Mouse (Mus musculus): Measurements from ENCODE around the gene Ppp2r5c. TPM values are rescaled to one million over a fixed set of nuclear protein-coding genes. Genes with fewer than 3 reads are reported as not detected.

The Ppp2r5c gene
- polyA plus RNA-seq (2016; fragmentation: Nextera tagmentation; extraction: Ambion mirVana): 139 and 146 TPM in 2 replicates

- Histone ChIP-seq H3K4me1 (replicated peaks) (peaks cover 20% of the 10 kb centered on the region), H3K36me3 (no peaks in the 10 kb centered on the region), H3K4me3 (peak within 1 kb of the TSS; percentile 89), H3K9me3 (no peaks in the 10 kb centered on the region), H3K27me3 (ENCODE audit: insufficient read depth, poor library complexity, severe bottlenecking) (peaks cover 25% of the 10 kb centered on the region), H3K27ac (peak within 1 kb of the TSS; percentile 91)
- WGBS: under 1% methylated on average over 69 of the region's 86 CpGs
- peak; percentile 95 for DNase-seq (ENCODE audit: low spot score)
Measured at GRCm38 (mm10) chr12:110446290-110447170, at the start of gene Ppp2r5c. Gene Ppp2r5c, plus strand, starts transcription at chr12:110447120.

GRCm38 (mm10) chr12:110398351-110398750 lies 48.6 kb upstream of the Ppp2r5c start:
- peak; percentile 80 for DNase-seq (ENCODE audit: low spot score)
- Histone ChIP-seq H3K27me3 (ENCODE audit: insufficient read depth, poor library complexity, severe bottlenecking) (no peaks in the 10 kb centered on the region), H3K36me3 (no peaks in the 10 kb centered on the region), H3K4me3 (no peak overlapping the region), H3K4me1 (replicated peaks) (0 out of 2 replicates have a peak, but pooled peaks cover 5% of the 10 kb centered on the region), H3K27ac (no peak overlapping the region), H3K9me3 (0 out of 2 replicates have a peak, but pooled peaks cover 4% of the 10 kb centered on the region)
- 35% methylated on average over 8 of the region's 8 CpGs for WGBS

- no peak for DNase-seq (ENCODE audit: low spot score)
- H3K27me3 ChIP-seq (ENCODE audit: insufficient read depth, poor library complexity, severe bottlenecking): no peaks in the 10 kb centered on the region
- 88% methylated on average over 6 of the region's 6 CpGs for whole genome bisulfite sequencing
Measured at GRCm38 (mm10) chr12:110399161-110399560, 47.8 kb upstream of the Ppp2r5c start.

GRCm38 (mm10) chr12:110400936-110401335 lies 46.0 kb upstream of the Ppp2r5c start:
- Histone ChIP-seq H3K27me3 (ENCODE audit: insufficient read depth, poor library complexity, severe bottlenecking) (no peaks in the 10 kb centered on the region), H3K9me3 (0 out of 2 replicates have a peak, but pooled peaks cover 4% of the 10 kb centered on the region), H3K4me1 (replicated peaks) (0 out of 2 replicates have a peak, but pooled peaks cover 5% of the 10 kb centered on the region), H3K36me3 (no peaks in the 10 kb centered on the region), H3K27ac (no peak overlapping the region), H3K4me3 (no peak overlapping the region)
- DNase-seq (ENCODE audit: low spot score): no peak
- WGBS: 90% methylated on average over 5 of the region's 5 CpGs

More at GRCm38 (mm10) chr12:110399161-110399560, 47.8 kb upstream of the Ppp2r5c start:
- no peak overlapping the region for H3K27ac ChIP-seq
- 0 out of 2 replicates have a peak, but pooled peaks cover 5% of the 10 kb centered on the region for H3K4me1 ChIP-seq (replicated peaks)
- H3K4me3 ChIP-seq: no peak overlapping the region
- H3K9me3 ChIP-seq: 0 out of 2 replicates have a peak, but pooled peaks cover 4% of the 10 kb centered on the region
- no peaks in the 10 kb centered on the region for H3K36me3 ChIP-seq

GRCm38 (mm10) chr12:110401871-110402270 lies 45.0 kb upstream of the Ppp2r5c start:
- 0 out of 2 replicates have a peak, but pooled peaks cover 5% of the 10 kb centered on the region for H3K4me1 ChIP-seq (replicated peaks)
- 0 out of 2 replicates have a peak, but pooled peaks cover 4% of the 10 kb centered on the region for H3K9me3 ChIP-seq
- H3K27ac ChIP-seq: no peak overlapping the region
- no peaks in the 10 kb centered on the region for H3K36me3 ChIP-seq
- H3K4me3 ChIP-seq: no peak overlapping the region
- 92% methylated on average over 4 of the region's 4 CpGs for WGBS
- H3K27me3 ChIP-seq (ENCODE audit: insufficient read depth, poor library complexity, severe bottlenecking): no peaks in the 10 kb centered on the region
- DNase-seq (ENCODE audit: low spot score): no peak

- no peak for DNase-seq (ENCODE audit: low spot score)
- H3K4me3 ChIP-seq: no peak overlapping the region
- no peaks in the 10 kb centered on the region for H3K9me3 ChIP-seq
- 59% methylated on average over 3 of the region's 3 CpGs for WGBS
- H3K27me3 ChIP-seq (ENCODE audit: insufficient read depth, poor library complexity, severe bottlenecking): peaks cover 7% of the 10 kb centered on the region
- H3K4me1 ChIP-seq (replicated peaks): 0 out of 2 replicates have a peak, but pooled peaks cover 11% of the 10 kb centered on the region
- H3K36me3 ChIP-seq: no peaks in the 10 kb centered on the region
- H3K27ac ChIP-seq: no peak overlapping the region
Measured at GRCm38 (mm10) chr12:110416244-110416643, 30.7 kb upstream of the Ppp2r5c start.

GRCm38 (mm10) chr12:110417023-110417986 lies 29.6 kb upstream of the Ppp2r5c start:
- Histone ChIP-seq H3K27ac (no peak overlapping the region), H3K27me3 (ENCODE audit: insufficient read depth, poor library complexity, severe bottlenecking) (peaks cover 7% of the 10 kb centered on the region), H3K9me3 (no peaks in the 10 kb centered on the region), H3K36me3 (no peaks in the 10 kb centered on the region), H3K4me1 (replicated peaks) (0 out of 2 replicates have a peak, but pooled peaks cover 11% of the 10 kb centered on the region), H3K4me3 (no peak overlapping the region)
- peak; percentile 27 for DNase-seq (ENCODE audit: low spot score)
- WGBS: 52% methylated on average over 28 of the region's 28 CpGs

- Histone ChIP-seq H3K4me3 (no peak overlapping the region), H3K27ac (no peak overlapping the region), H3K9me3 (no peaks in the 10 kb centered on the region), H3K4me1 (replicated peaks) (0 out of 2 replicates have a peak, but pooled peaks cover 11% of the 10 kb centered on the region), H3K36me3 (no peaks in the 10 kb centered on the region), H3K27me3 (ENCODE audit: insufficient read depth, poor library complexity, severe bottlenecking) (peaks cover 7% of the 10 kb centered on the region)
- no peak for DNase-seq (ENCODE audit: low spot score)
- WGBS: 52% methylated on average over 20 of the region's 20 CpGs
Measured at GRCm38 (mm10) chr12:110417987-110418734, 28.8 kb upstream of the Ppp2r5c start.

- H3K27ac ChIP-seq: no peak overlapping the region
- no peak overlapping the region for H3K4me3 ChIP-seq
- no peaks in the 10 kb centered on the region for H3K9me3 ChIP-seq
- 0 out of 2 replicates have a peak, but pooled peaks cover 11% of the 10 kb centered on the region for H3K4me1 ChIP-seq (replicated peaks)
- peak; percentile 36 for DNase-seq (ENCODE audit: low spot score)
- 39% methylated on average over 8 of the region's 8 CpGs for WGBS
- peaks cover 7% of the 10 kb centered on the region for H3K27me3 ChIP-seq (ENCODE audit: insufficient read depth, poor library complexity, severe bottlenecking)
- H3K36me3 ChIP-seq: no peaks in the 10 kb centered on the region
Measured at GRCm38 (mm10) chr12:110418735-110419350, 28.1 kb upstream of the Ppp2r5c start.

- Histone ChIP-seq H3K27me3 (ENCODE audit: insufficient read depth, poor library complexity, severe bottlenecking) (peaks cover 7% of the 10 kb centered on the region), H3K4me3 (no peak overlapping the region), H3K36me3 (no peaks in the 10 kb centered on the region), H3K27ac (no peak overlapping the region), H3K9me3 (no peaks in the 10 kb centered on the region), H3K4me1 (replicated peaks) (0 out of 2 replicates have a peak, but pooled peaks cover 11% of the 10 kb centered on the region)
- 79% methylated on average over 2 of the region's 2 CpGs for WGBS
- no peak for DNase-seq (ENCODE audit: low spot score)
Measured at GRCm38 (mm10) chr12:110419879-110420278, 27.0 kb upstream of the Ppp2r5c start.

- H3K36me3 ChIP-seq: no peaks in the 10 kb centered on the region
- peaks cover 7% of the 10 kb centered on the region for H3K27me3 ChIP-seq (ENCODE audit: insufficient read depth, poor library complexity, severe bottlenecking)
- no peak overlapping the region for H3K27ac ChIP-seq
- DNase-seq (ENCODE audit: low spot score): no peak
- 81% methylated on average over 2 of the region's 3 CpGs for WGBS
- 0 out of 2 replicates have a peak, but pooled peaks cover 11% of the 10 kb centered on the region for H3K4me1 ChIP-seq (replicated peaks)
- no peaks in the 10 kb centered on the region for H3K9me3 ChIP-seq
- no peak overlapping the region for H3K4me3 ChIP-seq
Measured at GRCm38 (mm10) chr12:110421361-110421760, 25.6 kb upstream of the Ppp2r5c start.
